Mouse (Mus musculus) erythroblast, embryonic 14.5 days (primary cell): ENCODE data around the gene Dnajc21.

Experiments
- GATA1 ChIP-seq: IDR thresholded peaks from 2 replicates; pipeline ENCODE4 v1.6.1; 2012; ENCODE audit warnings: low read length, inconsistent platforms, mixed read lengths
- TAL1 ChIP-seq: IDR thresholded peaks from 3 replicates; pipeline ENCODE4 v1.6.1; 2012; ENCODE audit warnings: low read length, inconsistent platforms, mixed read lengths

DNA sequence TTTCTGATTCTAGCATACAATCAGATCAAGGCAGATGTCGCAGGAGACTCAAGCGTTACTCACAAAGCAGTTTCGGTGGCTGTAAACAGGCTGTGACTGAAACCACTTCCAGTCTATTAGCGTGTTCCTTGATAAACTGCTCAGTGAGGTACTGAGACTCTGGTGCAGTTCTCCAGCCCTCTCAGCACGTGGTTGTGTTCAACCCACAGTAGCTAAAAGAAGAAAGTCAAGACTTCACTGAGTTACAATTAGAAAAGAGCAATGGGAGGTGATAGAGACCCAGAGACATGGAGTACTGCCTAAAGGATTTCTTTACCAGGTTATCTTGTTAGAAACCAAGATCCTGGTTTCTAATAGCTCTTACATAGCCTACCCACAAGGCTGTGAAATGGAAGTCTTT lies 29.3 kb upstream of the Dnajc21 start:
- TF ChIP-seq GATA1, result no peak
- no peak for TF ChIP-seq TAL1
